Mouse (Mus musculus): ENCODE results near the gene Nav2. TPM values are rescaled to one million over a fixed set of nuclear protein-coding genes. Genes with fewer than 3 reads are reported as not detected.

Gene Nav2
- total and polyA plus RNA-seq, 3 experiments = 2.0 to 2.7 TPM; not detected in 1

DNA sequence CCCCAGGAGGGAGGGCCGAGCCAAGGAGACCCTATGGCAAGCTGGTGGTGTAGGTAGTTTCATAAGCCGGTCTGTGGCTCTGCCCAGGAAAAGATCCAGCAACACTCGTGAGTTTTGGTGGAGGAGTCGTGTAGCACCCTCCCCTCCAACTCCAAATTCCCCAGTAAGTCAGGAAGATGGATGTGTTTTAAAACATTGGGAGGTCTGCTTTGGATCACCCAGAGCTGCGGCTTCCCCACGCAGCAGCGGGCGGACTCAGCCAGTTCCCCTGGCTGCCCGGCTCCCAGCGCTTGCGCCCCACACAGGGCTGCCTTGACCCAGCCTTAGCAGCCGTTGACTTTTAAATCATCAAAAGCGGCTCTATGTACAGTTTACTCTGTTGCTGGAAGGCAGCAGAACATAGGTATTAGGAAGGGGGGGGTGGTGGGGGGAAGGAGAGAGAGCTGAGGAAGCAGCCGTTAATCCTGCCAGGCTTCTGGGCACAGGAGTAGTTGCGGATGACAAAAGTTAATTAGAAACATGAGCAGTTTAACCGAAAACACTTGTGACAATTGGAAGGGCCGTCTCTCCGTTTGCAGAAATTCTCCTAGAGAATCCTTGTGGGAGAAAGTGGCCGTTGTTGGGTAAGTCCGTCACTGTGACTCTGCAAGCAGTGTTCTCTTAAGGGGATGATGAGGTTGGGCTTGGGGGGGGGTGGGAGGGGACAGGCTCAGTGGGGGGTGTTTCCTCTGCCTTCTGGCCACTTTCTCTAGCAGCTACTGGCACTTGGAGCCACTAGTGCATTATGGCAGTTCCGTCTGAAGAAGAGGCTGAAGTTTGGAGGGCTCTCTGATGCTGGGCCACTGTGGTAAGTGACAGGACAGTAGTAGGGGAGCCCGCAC lies 542.0 kb downstream of the Nav2 start:
- Histone ChIP-seq H3K9ac (ENCODE audit: control insufficient read depth, low read depth, low read length, poor library complexity, severe bottlenecking) (no peak overlapping the region), H3K27ac (ENCODE audit: control insufficient read depth, low read depth, low read length) (no peak overlapping the region)
- TF ChIP-seq KAT2A (conservative IDR thresholded peaks at IDR 0.05; ENCODE audit: low read depth, low read length) = no peak
- no peak for TF ChIP-seq ETS1 (IDR thresholded peaks at IDR 0.05; ENCODE audit: low read depth, low read length)
- TF ChIP-seq CTCF (IDR thresholded peaks at IDR 0.05 in 2 of 3, conservative IDR thresholded peaks at IDR 0.05 in 1 of 3; ENCODE audit: control insufficient read depth in 1 of 3, insufficient read depth in 1 of 3, low read depth in 2 of 3, low read length in 3 of 3, poor library complexity in 1 of 3, severe bottlenecking in 1 of 3) = no peak
- TF ChIP-seq TBP (IDR thresholded peaks at IDR 0.05; ENCODE audit: low read depth, low read length) = no peak
- no peak for TF ChIP-seq SIN3A (IDR thresholded peaks at IDR 0.05; ENCODE audit: low read length)
- TF ChIP-seq ZMIZ1 (IDR thresholded peaks at IDR 0.05; ENCODE audit: low read depth, low read length) = no peak
- TF ChIP-seq SMC3 (IDR thresholded peaks at IDR 0.05; ENCODE audit: low read depth, low read length) = no peak
- no peak for TF ChIP-seq RAD21 (IDR thresholded peaks at IDR 0.05; ENCODE audit: low read depth, low read length)
- TF ChIP-seq POLR2AphosphoS5 (IDR thresholded peaks at IDR 0.05; ENCODE audit: borderline replicate concordance, low read depth, low read length) = no peak
- TF ChIP-seq MAZ (IDR thresholded peaks at IDR 0.05; ENCODE audit: low read depth, low read length) = no peak
- TF ChIP-seq BHLHE40 (IDR thresholded peaks at IDR 0.05; ENCODE audit: borderline replicate concordance, low read depth, low read length) = no peak
- no peak for TF ChIP-seq MAFK (IDR thresholded peaks at IDR 0.05; ENCODE audit: borderline replicate concordance, low read depth, low read length)
- TF ChIP-seq USF1 (IDR thresholded peaks at IDR 0.05; ENCODE audit: low read depth, low read length) = no peak
- TF ChIP-seq HCFC1 (IDR thresholded peaks at IDR 0.05; ENCODE audit: low read depth, low read length) = no peak
- no peak for TF ChIP-seq MAX (IDR thresholded peaks at IDR 0.05; ENCODE audit: low read length)
- TF ChIP-seq USF2 (IDR thresholded peaks at IDR 0.05; ENCODE audit: borderline replicate concordance in 1 of 2, insufficient read depth in 1 of 2, low read depth in 1 of 2, low read length in 2 of 2) = no peak

DNA sequence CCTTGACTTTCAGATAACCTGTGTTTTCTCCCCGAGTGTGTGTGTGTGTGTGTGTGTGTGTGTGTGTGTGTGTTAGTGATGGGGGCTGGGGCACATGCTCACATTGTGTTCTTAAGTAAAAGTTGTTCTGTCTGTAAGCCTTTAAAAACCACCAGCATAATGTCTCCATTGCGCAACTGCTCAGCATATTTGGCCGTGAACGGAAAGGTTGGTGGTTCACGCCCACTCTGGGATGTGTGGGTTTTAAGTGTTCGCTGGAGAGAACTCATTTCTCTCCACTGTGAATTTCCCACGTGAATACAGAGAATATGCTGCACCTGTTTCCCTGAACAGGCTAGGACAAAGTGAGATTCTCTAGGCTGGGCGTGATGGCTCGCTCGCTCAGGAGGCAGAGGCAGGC lies 542.7 kb downstream of the Nav2 start:
- no peak overlapping the region for H3K27ac ChIP-seq (ENCODE audit: control insufficient read depth, low read depth, low read length)
- TF ChIP-seq TCF12 (IDR thresholded peaks at IDR 0.05; ENCODE audit: low read depth, low read length) (no peak), UBTF (IDR thresholded peaks at IDR 0.05; ENCODE audit: borderline replicate concordance, insufficient read depth, low read depth, low read length) (no peak), POLR2AphosphoS5 (IDR thresholded peaks at IDR 0.05; ENCODE audit: borderline replicate concordance, low read depth, low read length) (no peak), NELFE (IDR thresholded peaks at IDR 0.05; ENCODE audit: low read depth, low read length) (no peak), HCFC1 (IDR thresholded peaks at IDR 0.05; ENCODE audit: low read depth, low read length) (no peak), MAZ (IDR thresholded peaks at IDR 0.05; ENCODE audit: low read depth, low read length) (no peak)

More for the DNA sequence above, 542.0 kb downstream of the Nav2 start:
- H3K79me2 ChIP-seq (ENCODE audit: control insufficient read depth, insufficient read depth, low read length, poor library complexity) = no peaks in the 10 kb centered on the region
- H3K36me3 ChIP-seq (ENCODE audit: control insufficient read depth in 1 of 2, insufficient read depth in 2 of 2, low read length in 2 of 2) = no peaks in the 10 kb centered on the region
- no peaks in the 10 kb centered on the region for H3K27me3 ChIP-seq (ENCODE audit: control insufficient read depth in 1 of 2, insufficient read depth in 2 of 2, low read length in 2 of 2)
- no peak for DNase-seq (ENCODE audit: low read depth, low spot score)
- no peak overlapping the region for H3K4me3 ChIP-seq (ENCODE audit: control insufficient read depth in 1 of 2, insufficient read depth in 1 of 2, low read depth in 2 of 2, low read length in 2 of 2)
- H3K9me3 ChIP-seq (replicated peaks; ENCODE audit: insufficient read depth, low read length) = no peaks in the 10 kb centered on the region
- no peaks in the 10 kb centered on the region for H3K4me1 ChIP-seq (ENCODE audit: control insufficient read depth in 1 of 2, insufficient read depth in 2 of 2, low read length in 2 of 2)

More for the DNA sequence above, 542.7 kb downstream of the Nav2 start:
- H3K36me3 ChIP-seq (ENCODE audit: control insufficient read depth in 1 of 2, insufficient read depth in 2 of 2, low read length in 2 of 2) = no peaks in the 10 kb centered on the region
- no peak overlapping the region for H3K4me3 ChIP-seq (ENCODE audit: control insufficient read depth in 1 of 2, insufficient read depth in 1 of 2, low read depth in 2 of 2, low read length in 2 of 2)
- no peaks in the 10 kb centered on the region for H3K27me3 ChIP-seq (ENCODE audit: control insufficient read depth in 1 of 2, insufficient read depth in 2 of 2, low read length in 2 of 2)
- H3K9me3 ChIP-seq (replicated peaks; ENCODE audit: insufficient read depth, low read length) = no peaks in the 10 kb centered on the region
- no peaks in the 10 kb centered on the region for H3K79me2 ChIP-seq (ENCODE audit: control insufficient read depth, insufficient read depth, low read length, poor library complexity)
- no peak for DNase-seq (ENCODE audit: low read depth, low spot score)
- no peaks in the 10 kb centered on the region for H3K4me1 ChIP-seq (ENCODE audit: control insufficient read depth in 1 of 2, insufficient read depth in 2 of 2, low read length in 2 of 2)
- no peak overlapping the region for H3K9ac ChIP-seq (ENCODE audit: control insufficient read depth, low read depth, low read length, poor library complexity, severe bottlenecking)

Measured in MEL (cell line).